Mouse (Mus musculus) erythroblast, embryonic 14.5 days (primary cell): ENCODE results near the gene Cdh23.

Source experiments
- GATA1 ChIP-seq: IDR thresholded peaks from 2 replicates; pipeline ENCODE4 v1.6.1; 2012; ENCODE audit warnings: low read length, inconsistent platforms, mixed read lengths
- TAL1 ChIP-seq: IDR thresholded peaks from 3 replicates; pipeline ENCODE4 v1.6.1; 2012; ENCODE audit warnings: low read length, inconsistent platforms, mixed read lengths

DNA sequence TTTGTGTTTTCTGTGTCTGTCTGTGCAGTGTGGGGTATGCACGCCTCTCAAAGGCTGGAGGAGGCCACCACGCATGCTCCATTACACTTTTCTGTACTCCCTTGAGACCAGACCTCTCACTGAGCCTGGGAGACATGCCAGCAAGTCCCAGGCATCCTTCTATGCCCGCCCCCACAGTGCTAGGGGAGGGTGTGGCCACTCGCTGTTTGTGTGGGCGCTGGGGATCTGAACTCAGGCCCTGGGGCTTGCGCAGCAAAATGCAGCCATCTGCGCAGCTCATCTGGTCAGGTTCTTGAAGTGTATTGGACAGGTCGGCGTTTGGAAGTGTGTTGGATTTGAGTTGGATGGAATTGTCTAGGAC, 416.4 kb downstream of the Cdh23 start:
- no peak for TF ChIP-seq GATA1
- no peak for TF ChIP-seq TAL1
